Mouse (Mus musculus): ENCODE data around the gene Neu3.

- TF ChIP-seq POLR2A (IDR thresholded peaks at IDR 0.05; ENCODE audit: low read depth, low read length) (no peak), CTCF (IDR thresholded peaks at IDR 0.05; ENCODE audit: extremely low read depth, insufficient read length, insufficient replicate concordance, low read depth, low read length) (no peak)
These were observed 24.7 kb downstream of the Neu3 start for GRCm38 (mm10) chr7:99803535-99803934.
